Mouse (Mus musculus): ENCODE data around the gene Ulk4.

DNA sequence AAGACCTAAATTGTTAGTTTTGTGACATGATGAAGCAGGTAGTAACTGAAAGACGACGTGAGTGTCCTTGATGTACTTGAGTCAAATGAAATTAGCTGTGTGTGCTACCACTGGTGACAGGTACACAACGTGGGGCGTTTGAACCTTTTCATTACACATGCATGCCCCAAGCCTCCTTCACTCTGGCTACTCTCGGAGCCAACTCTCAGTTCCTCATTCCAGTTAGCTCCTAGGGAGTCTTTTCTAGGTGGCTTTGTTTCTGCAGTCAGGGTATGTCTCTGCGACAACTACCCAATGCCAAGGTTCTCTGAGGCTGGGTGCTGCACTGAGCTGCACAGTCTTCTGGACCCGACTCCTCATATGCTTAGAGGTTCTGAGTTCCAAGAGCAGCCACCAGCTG is 100.6 kb downstream of the Ulk4 start:
- TF ChIP-seq CTCF (IDR thresholded peaks at IDR 0.05; ENCODE audit: borderline replicate concordance, insufficient read depth, low read length) (no peak), POLR2A (IDR thresholded peaks at IDR 0.05; ENCODE audit: low read depth, low read length) (no peak)
